Mouse (Mus musculus): ENCODE data around the gene Efemp2. TPM values are rescaled to one million over a fixed set of nuclear protein-coding genes. Genes with fewer than 3 reads are reported as not detected.
A peak's percentile ranks its signal among the peaks of the same experiment; 100 is the strongest.

Efemp2 gene
- total RNA-seq, 1 experiment from 2014 or later, result 0.70 TPM

- peak; percentile 96 for ATAC-seq (ENCODE audit: extremely low read depth, insufficient number of reproducible peaks, low FRiP score, poor library complexity, severe bottlenecking)
These were observed 55.8 kb downstream of the Efemp2 start for GRCm38 (mm10) chr19:5529325-5530137.

DNA sequence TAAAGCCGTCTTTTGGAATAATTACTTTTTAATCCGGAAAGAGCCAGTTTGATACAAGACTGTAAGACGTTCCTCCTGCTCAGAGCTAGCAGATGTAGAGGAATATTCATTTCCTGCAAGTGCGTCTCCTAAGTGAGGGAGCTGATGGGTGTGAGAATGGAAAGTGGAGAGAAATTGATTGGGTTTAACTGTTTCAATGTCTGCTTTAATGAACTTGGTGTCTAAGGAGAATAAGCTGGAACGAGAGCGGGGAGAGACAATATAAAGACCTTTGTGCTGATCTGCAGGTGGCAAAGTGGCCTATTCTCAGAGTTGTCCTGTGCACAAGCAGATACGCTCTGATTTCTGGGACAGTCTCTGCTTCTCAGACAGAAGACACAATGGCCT lies 56.4 kb downstream of the Efemp2 start:
- no peak for ATAC-seq (ENCODE audit: extremely low read depth, insufficient number of reproducible peaks, low FRiP score, poor library complexity, severe bottlenecking)

Other genes starting within 250 kb of the Efemp2 start
- 50.5 and 54.0 TPM in 2 replicates for gene Pacs1, start 200.8 kb upstream of the Efemp2 start, total RNA-seq (2017)
- gene Sf3b2, start 178.5 kb upstream of the Efemp2 start, total RNA-seq (2017), result 273 and 288 TPM in 2 replicates
- gene Gal3st3, start 175.6 kb upstream of the Efemp2 start, total RNA-seq (2017), result not detected in 2 replicates
- not detected in 2 replicates for gene Catsper1, start 138.2 kb upstream of the Efemp2 start, total RNA-seq (2017)
- gene Cst6, start 124.4 kb upstream of the Efemp2 start, total RNA-seq (2017), result 1.4 TPM in 1 of 2 replicates, not detected in the other
- 31.6 and 36.8 TPM in 2 replicates for gene Eif1ad, start 107.2 kb upstream of the Efemp2 start, total RNA-seq (2017)
- 15.2 and 17.9 TPM in 2 replicates for gene Banf1, start 106.8 kb upstream of the Efemp2 start, total RNA-seq (2017)
- 135 and 147 TPM in 2 replicates for gene Sart1, start 85.3 kb upstream of the Efemp2 start, total RNA-seq (2017)
- 1.5 TPM in 1 of 2 replicates, not detected in the other for gene Tsga10ip, start 71.4 kb upstream of the Efemp2 start, total RNA-seq (2017)
- gene Drap1, start 49.0 kb upstream of the Efemp2 start, total RNA-seq (2017), result 91.6 and 100 TPM in 2 replicates
- gene AI837181, start 48.8 kb upstream of the Efemp2 start, total RNA-seq (2017), result 21.1 and 22.2 TPM in 2 replicates
- not detected in 2 replicates for gene Fosl1, start 26.4 kb upstream of the Efemp2 start, total RNA-seq (2017)
- gene Ccdc85b, start 16.1 kb upstream of the Efemp2 start, total RNA-seq (2017), result 2.3 and 2.8 TPM in 2 replicates
- gene Fibp, start 13.3 kb upstream of the Efemp2 start, total RNA-seq (2017), result 133 and 137 TPM in 2 replicates
- gene Ctsw, start 5.4 kb upstream of the Efemp2 start, total RNA-seq (2017), result 11.1 and 11.2 TPM in 2 replicates
- 19.0 and 22.0 TPM in 2 replicates for gene Mus81, start 14.4 kb downstream of the Efemp2 start, total RNA-seq (2017)
- 1,009 and 1,084 TPM in 2 replicates for gene Cfl1, start 16.5 kb downstream of the Efemp2 start, total RNA-seq (2017)
- gene 1700020D05Rik, start 29.8 kb downstream of the Efemp2 start, total RNA-seq (2017), result 0.86 and 5.0 TPM in 2 replicates
- 7.4 and 11.3 TPM in 2 replicates for gene Snx32, start 36.6 kb downstream of the Efemp2 start, total RNA-seq (2017)
- 0.23 and 0.25 TPM in 2 replicates for gene Ovol1, start 86.7 kb downstream of the Efemp2 start, total RNA-seq (2017)
- gene Ap5b1, start 94.1 kb downstream of the Efemp2 start, total RNA-seq (2017), result 14.6 and 18.0 TPM in 2 replicates
- gene Rnaseh2c, start 127.9 kb downstream of the Efemp2 start, total RNA-seq (2017), result 50.5 and 64.0 TPM in 2 replicates
- gene Kat5, start 136.3 kb downstream of the Efemp2 start, total RNA-seq (2017), result 77.8 and 89.0 TPM in 2 replicates
- 143 and 145 TPM in 2 replicates for gene Rela, start 163.5 kb downstream of the Efemp2 start, total RNA-seq (2017)
- 199 and 249 TPM in 2 replicates for gene Sipa1, start 189.8 kb downstream of the Efemp2 start, total RNA-seq (2017)
- gene Map3k11, start 214.8 kb downstream of the Efemp2 start, total RNA-seq (2017), result 64.1 and 65.3 TPM in 2 replicates
- gene Pcnx3, start 215.0 kb downstream of the Efemp2 start, total RNA-seq (2017), result 58.3 and 60.2 TPM in 2 replicates
- 1.7 and 2.3 TPM in 2 replicates for gene Kcnk7, start 230.4 kb downstream of the Efemp2 start, total RNA-seq (2017)

Data from neutrophil, adult 5-6 weeks (primary cell).